Mouse (Mus musculus): ENCODE results near the gene Rapgef1. TPM values are rescaled to one million over a fixed set of nuclear protein-coding genes. Genes with fewer than 3 reads are reported as not detected.

Rapgef1 gene
- polyA plus RNA-seq, 1 experiment, result 75.7 TPM

DNA sequence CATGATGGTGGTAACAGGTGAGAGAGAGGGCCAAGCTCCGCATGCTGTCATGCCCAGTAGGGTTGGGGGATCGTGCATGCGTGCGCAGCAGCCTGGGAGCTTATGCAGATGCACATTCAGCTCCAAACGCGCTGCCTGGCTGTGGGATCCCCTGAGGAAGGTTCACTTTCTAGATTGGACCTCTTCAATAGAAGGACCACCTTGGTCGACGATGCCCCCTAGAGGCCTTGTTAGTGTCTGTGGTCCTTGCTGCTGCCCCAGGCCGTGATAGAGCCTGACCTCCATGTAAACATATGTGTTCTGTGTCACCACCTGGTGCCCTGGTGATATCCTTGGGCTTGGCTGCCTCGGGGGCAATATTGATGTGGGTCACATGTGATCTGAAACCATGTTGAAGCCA lies 30.3 kb upstream of the Rapgef1 start:
- no peak overlapping the region for H3K27ac ChIP-seq (ENCODE audit: insufficient read depth, low read depth, low read length)
- peaks cover 5% of the 10 kb centered on the region; the same call in 1 of the 2 replicates for H3K4me1 ChIP-seq (ENCODE audit: control insufficient read depth, insufficient read depth, low read length)
- 53% methylated on average over 10 of the region's 10 CpGs for WGBS
- H3K4me3 ChIP-seq (ENCODE audit: insufficient read depth, low read depth, low read length), result no peak overlapping the region
- TF ChIP-seq POLR2A (IDR thresholded peaks at IDR 0.05; ENCODE audit: insufficient read depth, low read depth, low read length) (no peak), CTCF (IDR thresholded peaks at IDR 0.05; ENCODE audit: insufficient read depth, low read depth, low read length) (no peak)

DNA sequence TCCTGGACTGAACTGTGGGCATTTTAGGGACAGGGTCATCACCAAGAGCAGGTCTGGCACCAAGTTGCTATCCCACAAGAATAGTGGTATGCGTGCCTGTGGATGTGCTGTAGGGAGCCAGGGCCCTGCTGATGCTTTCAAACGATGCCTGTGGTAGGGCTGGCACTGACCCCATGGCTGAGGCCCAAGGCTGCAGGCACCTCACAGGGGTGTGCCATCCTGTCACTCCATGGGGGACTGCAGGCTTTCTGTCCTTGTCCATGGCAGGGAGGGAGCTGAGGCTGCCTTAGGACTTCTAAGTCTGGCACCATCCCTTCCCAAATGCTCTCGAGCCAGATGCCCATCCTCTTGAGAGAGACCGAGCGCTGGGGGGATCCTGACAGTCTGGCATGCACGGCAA lies 27.9 kb upstream of the Rapgef1 start:
- TF ChIP-seq POLR2A (IDR thresholded peaks at IDR 0.05; ENCODE audit: insufficient read depth, low read depth, low read length), result no peak
- TF ChIP-seq CTCF (IDR thresholded peaks at IDR 0.05; ENCODE audit: insufficient read depth, low read depth, low read length), result no peak
- 79% methylated on average over 6 of the region's 6 CpGs for WGBS
- Histone ChIP-seq H3K27ac (ENCODE audit: insufficient read depth, low read depth, low read length) (no peak overlapping the region), H3K4me3 (ENCODE audit: insufficient read depth, low read depth, low read length) (no peak overlapping the region), H3K4me1 (ENCODE audit: control insufficient read depth, insufficient read depth, low read length) (peaks cover 5% of the 10 kb centered on the region; the same call in 1 of the 2 replicates)

DNA sequence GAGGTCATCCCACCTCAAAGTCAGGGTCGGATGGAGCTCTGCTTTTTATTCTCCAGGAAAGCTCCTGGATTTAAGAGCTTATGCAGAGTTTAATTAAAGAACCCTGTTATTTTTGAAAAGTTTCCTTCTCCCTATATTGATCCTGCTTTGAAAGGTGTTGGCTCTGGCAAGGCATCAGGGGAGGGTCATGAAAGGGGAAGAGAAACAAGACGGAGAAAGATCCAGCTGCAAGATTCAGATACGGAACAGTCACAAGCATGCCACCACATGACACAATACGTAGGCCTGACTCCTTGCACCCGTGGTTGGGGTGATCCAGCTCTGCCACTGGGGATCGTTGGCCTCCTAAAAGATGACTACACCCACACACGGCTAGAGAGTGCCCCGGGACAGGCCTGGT lies 27.0 kb upstream of the Rapgef1 start:
- WGBS, result 81% methylated on average over 8 of the region's 8 CpGs
- peaks cover 5% of the 10 kb centered on the region; the same call in 1 of the 2 replicates for H3K4me1 ChIP-seq (ENCODE audit: control insufficient read depth, insufficient read depth, low read length)
- TF ChIP-seq POLR2A (IDR thresholded peaks at IDR 0.05; ENCODE audit: insufficient read depth, low read depth, low read length) (no peak), CTCF (IDR thresholded peaks at IDR 0.05; ENCODE audit: insufficient read depth, low read depth, low read length) (no peak)

DNA sequence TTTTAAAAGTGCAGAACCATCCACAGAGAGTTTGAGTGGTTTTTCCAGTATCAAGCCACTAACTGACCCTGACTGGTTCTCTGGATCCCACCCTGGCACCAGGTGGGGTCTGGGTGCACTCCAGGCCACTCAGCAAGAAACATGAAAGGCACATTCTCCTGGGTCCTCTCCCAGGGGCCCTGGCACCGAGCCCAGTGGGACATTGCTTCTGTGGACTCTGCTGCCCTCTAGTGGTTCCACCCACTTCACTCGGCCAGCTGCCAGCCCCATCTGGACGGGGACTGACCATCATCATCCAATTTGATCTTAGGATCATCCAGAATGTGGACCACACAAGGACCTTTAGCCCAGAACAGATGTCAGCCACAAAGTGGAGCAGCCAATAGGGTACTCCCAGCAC lies 15.6 kb upstream of the Rapgef1 start:
- WGBS, result 1% methylated on average over 3 of the region's 3 CpGs
- no peak for TF ChIP-seq POLR2A (IDR thresholded peaks at IDR 0.05; ENCODE audit: insufficient read depth, low read depth, low read length)
- peak; percentile 88 for TF ChIP-seq CTCF (IDR thresholded peaks at IDR 0.05; ENCODE audit: insufficient read depth, low read depth, low read length)
- no peak overlapping the region for H3K27ac ChIP-seq (ENCODE audit: insufficient read depth, low read depth, low read length)
- peaks cover 11% of the 10 kb centered on the region for H3K4me1 ChIP-seq (ENCODE audit: control insufficient read depth, insufficient read depth, low read length)
- H3K4me3 ChIP-seq (ENCODE audit: insufficient read depth, low read depth, low read length), result no peak overlapping the region

More for the DNA sequence above, 27.0 kb upstream of the Rapgef1 start:
- H3K27ac ChIP-seq (ENCODE audit: insufficient read depth, low read depth, low read length), result no peak overlapping the region
- no peak overlapping the region for H3K4me3 ChIP-seq (ENCODE audit: insufficient read depth, low read depth, low read length)

DNA sequence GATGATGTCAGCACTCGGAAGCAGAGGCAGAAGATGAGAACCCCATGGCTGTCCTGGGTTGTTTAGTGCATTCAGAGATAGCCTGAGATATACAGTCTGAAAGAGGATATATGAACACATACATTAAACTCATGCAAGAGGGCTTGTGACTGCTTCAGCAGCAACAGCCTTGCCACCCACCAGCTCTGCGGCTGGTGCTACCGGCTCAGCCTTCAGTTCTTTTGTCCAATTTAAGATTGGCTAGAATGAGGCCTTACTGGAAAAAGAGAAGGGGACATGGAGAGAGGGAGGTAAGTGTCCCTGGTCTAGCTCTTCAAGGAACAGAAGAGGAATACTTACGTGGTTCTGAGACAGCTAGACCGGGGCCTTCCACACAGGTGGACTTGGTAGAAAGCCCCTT lies 13.9 kb upstream of the Rapgef1 start:
- TF ChIP-seq POLR2A (IDR thresholded peaks at IDR 0.05; ENCODE audit: insufficient read depth, low read depth, low read length) (no peak), CTCF (IDR thresholded peaks at IDR 0.05; ENCODE audit: insufficient read depth, low read depth, low read length) (no peak)
- Histone ChIP-seq H3K27ac (ENCODE audit: insufficient read depth, low read depth, low read length) (no peak overlapping the region), H3K4me3 (ENCODE audit: insufficient read depth, low read depth, low read length) (no peak overlapping the region), H3K4me1 (ENCODE audit: control insufficient read depth, insufficient read depth, low read length) (peaks cover 11% of the 10 kb centered on the region)
- 80% methylated on average over 5 of the region's 5 CpGs for WGBS

DNA sequence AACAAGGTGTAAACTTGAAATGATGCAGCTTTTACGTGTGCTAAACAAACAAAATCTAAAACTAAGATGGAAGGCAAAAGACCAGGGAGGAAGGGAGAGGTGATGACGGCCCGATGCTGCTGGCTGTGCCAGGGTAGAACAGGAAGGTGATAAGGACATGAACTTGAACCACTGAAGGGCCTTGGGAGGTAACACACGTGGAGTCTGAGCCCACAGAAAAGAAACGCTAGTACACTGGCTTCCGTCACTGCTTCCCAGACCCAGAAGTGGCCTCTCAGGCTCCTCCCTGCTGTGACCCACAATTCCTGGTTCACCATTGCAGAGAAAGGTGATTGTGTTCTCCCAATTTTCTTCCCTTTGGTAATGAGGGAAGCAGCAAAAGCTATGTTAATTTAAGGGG lies 13.1 kb upstream of the Rapgef1 start:
- Histone ChIP-seq H3K4me1 (ENCODE audit: control insufficient read depth, insufficient read depth, low read length) (peaks cover 11% of the 10 kb centered on the region), H3K4me3 (ENCODE audit: insufficient read depth, low read depth, low read length) (no peak overlapping the region), H3K27ac (ENCODE audit: insufficient read depth, low read depth, low read length) (no peak overlapping the region)
- WGBS, result 69% methylated on average over 6 of the region's 6 CpGs
- TF ChIP-seq POLR2A (IDR thresholded peaks at IDR 0.05; ENCODE audit: insufficient read depth, low read depth, low read length), result no peak
- TF ChIP-seq CTCF (IDR thresholded peaks at IDR 0.05; ENCODE audit: insufficient read depth, low read depth, low read length), result no peak

DNA sequence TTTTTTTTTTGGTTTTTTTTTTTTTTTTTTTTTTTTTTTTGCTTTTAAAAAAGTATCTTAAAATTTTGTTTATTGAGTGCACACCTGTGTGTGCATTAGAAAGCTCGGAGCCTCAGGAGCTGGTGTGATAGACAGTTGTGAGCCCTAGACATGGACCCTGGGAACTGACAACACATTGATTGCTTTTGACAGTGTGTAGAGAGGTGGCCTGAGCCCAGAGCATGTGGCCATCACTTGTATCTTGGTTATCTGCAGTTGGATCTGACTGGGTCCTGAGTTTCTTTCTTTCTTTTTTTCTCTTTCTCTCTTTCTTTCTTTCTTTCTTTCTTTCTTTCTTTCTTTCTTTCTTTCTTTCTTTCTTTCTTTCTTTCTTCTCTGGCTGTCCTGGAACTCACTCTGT lies 2.2 kb upstream of the Rapgef1 start:
- TF ChIP-seq POLR2A (IDR thresholded peaks at IDR 0.05; ENCODE audit: insufficient read depth, low read depth, low read length), result no peak
- TF ChIP-seq CTCF (IDR thresholded peaks at IDR 0.05; ENCODE audit: insufficient read depth, low read depth, low read length), result no peak
- peaks cover 15% of the 10 kb centered on the region for H3K4me1 ChIP-seq (ENCODE audit: control insufficient read depth, insufficient read depth, low read length)

DNA sequence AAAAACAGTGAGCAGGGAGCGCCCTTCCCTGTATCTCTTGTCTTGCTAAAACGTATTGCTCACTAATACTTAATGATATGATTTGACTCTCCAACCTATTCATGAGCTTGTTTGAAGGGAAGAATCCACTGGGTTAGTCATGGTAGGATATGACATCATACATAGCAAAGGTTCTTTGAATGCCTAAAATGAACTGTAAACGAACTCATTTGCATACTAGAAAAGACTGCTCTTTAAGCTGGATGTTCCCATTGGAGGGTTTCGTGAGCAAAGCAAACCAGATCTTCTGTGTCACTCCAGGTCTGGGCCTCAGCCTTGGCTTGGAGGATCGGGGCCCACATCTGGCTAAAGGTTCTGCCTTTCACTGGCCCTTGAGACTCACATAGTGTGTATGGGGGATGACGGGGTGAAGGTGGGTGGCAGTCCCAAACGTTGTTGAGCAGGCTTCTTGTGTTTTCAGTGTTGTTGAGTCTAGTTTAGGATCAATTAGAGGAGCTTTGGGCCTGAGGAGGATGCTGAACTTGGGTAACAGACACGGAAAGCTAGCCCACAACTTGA lies 515 bp upstream of the Rapgef1 start:
- TF ChIP-seq CTCF (IDR thresholded peaks at IDR 0.05; ENCODE audit: insufficient read depth, low read depth, low read length) (no peak), POLR2A (IDR thresholded peaks at IDR 0.05; ENCODE audit: insufficient read depth, low read depth, low read length) (no peak)
- H3K4me3 ChIP-seq (ENCODE audit: insufficient read depth, low read depth, low read length), result no peak overlapping the region
- WGBS, result 57% methylated on average over 8 of the region's 8 CpGs
- peaks cover 28% of the 10 kb centered on the region for H3K4me1 ChIP-seq (ENCODE audit: control insufficient read depth, insufficient read depth, low read length)
- no peak overlapping the region for H3K27ac ChIP-seq (ENCODE audit: insufficient read depth, low read depth, low read length)

More for the DNA sequence above, 2.2 kb upstream of the Rapgef1 start:
- 100% methylated on average over 1 of the region's 1 CpGs for WGBS
- Histone ChIP-seq H3K27ac (ENCODE audit: insufficient read depth, low read depth, low read length) (no peak overlapping the region), H3K4me3 (ENCODE audit: insufficient read depth, low read depth, low read length) (no peak overlapping the region)

DNA sequence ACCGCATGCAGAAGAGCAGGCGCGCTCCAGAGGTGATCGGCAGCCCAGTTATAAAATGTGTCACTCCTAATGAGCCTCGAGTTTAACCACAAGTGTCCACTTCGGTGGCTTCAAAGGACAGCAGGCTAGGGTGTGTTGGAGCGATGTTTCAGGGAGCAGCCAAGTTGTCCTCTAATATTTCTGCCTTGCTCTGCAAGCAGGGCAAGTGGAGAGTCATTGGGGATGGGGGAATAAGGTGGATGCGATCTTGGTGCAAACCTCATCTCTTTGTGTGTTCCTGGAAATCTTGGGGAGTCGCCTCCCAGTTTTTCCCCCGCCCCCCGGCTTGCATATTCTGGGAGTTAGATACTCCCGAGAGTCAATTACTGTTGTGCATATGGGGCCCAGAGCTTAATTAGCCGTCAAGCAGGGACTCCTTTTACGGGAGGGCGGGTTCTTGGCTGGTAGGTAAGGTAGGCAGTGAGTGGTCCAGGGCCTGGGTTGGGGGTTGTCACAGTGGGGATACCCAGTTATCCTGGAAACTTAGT lies 844 bp downstream of the Rapgef1 start:
- Histone ChIP-seq H3K27ac (ENCODE audit: insufficient read depth, low read depth, low read length) (peak overlapping the region; percentile 35; the same call in 1 of the 2 replicates), H3K4me3 (ENCODE audit: insufficient read depth, low read depth, low read length) (peak overlapping the region; percentile 87), H3K4me1 (ENCODE audit: control insufficient read depth, insufficient read depth, low read length) (peaks cover 36% of the 10 kb centered on the region)
- TF ChIP-seq CTCF (IDR thresholded peaks at IDR 0.05; ENCODE audit: insufficient read depth, low read depth, low read length) (no peak), POLR2A (IDR thresholded peaks at IDR 0.05; ENCODE audit: insufficient read depth, low read depth, low read length) (no peak)
- WGBS, result under 1% methylated on average over 15 of the region's 15 CpGs
